Mouse (Mus musculus) MEL (cell line): ENCODE data around the gene Ganab. TPM values are rescaled to one million over a fixed set of nuclear protein-coding genes. Genes with fewer than 3 reads are reported as not detected.
"Not testable (repeated sequence)": the region's sequence is repeated elsewhere in the genome, so short reads cannot be mapped to it uniquely, and the experiment has no call there.

ENCODE experiments used
- DNase-seq: peaks from one replicate; pipeline ENCODE4 v3.0.0; 2011; ENCODE audit warnings: low read depth, low spot score
- H3K27ac ChIP-seq: 2 replicates; pipeline ENCODE4 v1.5.1; 2012; ENCODE audit warnings: low read depth, mild to moderate bottlenecking, control low read depth, low read length, moderate library complexity; ENCODE audit not compliant: control insufficient read depth
- H3K27me3 ChIP-seq, 2 experiments: fragments of 150-350 bp in 1 of 2; sonication (generic) in 1 of 2; 2 replicates each; pipeline ENCODE4 v1.6.1; 2012; ENCODE audit warnings: low read length in 2 of 2, mild to moderate bottlenecking in 2 of 2, improper control_type of control experiment in 1 of 2, moderate library complexity in 1 of 2; ENCODE audit not compliant: insufficient read depth in 2 of 2, control insufficient read depth in 1 of 2
- H3K36me3 ChIP-seq, 2 experiments: 2 replicates each; pipeline ENCODE4 v1.6.1; 2012 to 2014; ENCODE audit warnings: low read length in 2 of 2, improper control_type of control experiment in 1 of 2, inconsistent platforms in 1 of 2, mild to moderate bottlenecking in 1 of 2; ENCODE audit not compliant: insufficient read depth in 2 of 2, control insufficient read depth in 1 of 2
- H3K4me1 ChIP-seq, 2 experiments: fragments of 150-350 bp in 1 of 2; sonication (generic) in 1 of 2; 2 replicates each; pipeline ENCODE4 v1.6.1; 2012; ENCODE audit warnings: low read length in 2 of 2, improper control_type of control experiment in 1 of 2, mild to moderate bottlenecking in 1 of 2; ENCODE audit not compliant: insufficient read depth in 2 of 2, control insufficient read depth in 1 of 2
- H3K4me3 ChIP-seq, 2 experiments: fragments of 150-350 bp in 1 of 2; sonication (generic) in 1 of 2; 2 replicates each; pipeline ENCODE4 v1.5.1; 2012; ENCODE audit warnings: low read depth in 2 of 2, low read length in 2 of 2, mild to moderate bottlenecking in 2 of 2, moderate library complexity in 2 of 2, control low read depth in 1 of 2, improper control_type of control experiment in 1 of 2; ENCODE audit not compliant: control insufficient read depth in 1 of 2, insufficient read depth in 1 of 2
- H3K79me2 ChIP-seq: 2 replicates; pipeline ENCODE4 v1.6.1; 2012; ENCODE audit warnings: mild to moderate bottlenecking, low read length, moderate library complexity; ENCODE audit not compliant: control insufficient read depth, poor library complexity, insufficient read depth
- H3K9ac ChIP-seq: 2 replicates; pipeline ENCODE4 v1.6.1; 2012; ENCODE audit warnings: low read depth, mild to moderate bottlenecking, control low read depth, low read length, moderate library complexity; ENCODE audit not compliant: control insufficient read depth, poor library complexity, severe bottlenecking
- H3K9me3 ChIP-seq: fragments of 150-350 bp; sonication (generic); replicated peaks from 2 replicates; pipeline ENCODE4 v1.6.1; 2012; ENCODE audit warnings: mild to moderate bottlenecking, low read length, improper control_type of control experiment, moderate library complexity; ENCODE audit not compliant: insufficient read depth
- ELF1 ChIP-seq: IDR thresholded peaks from 2 replicates; pipeline ENCODE4 v1.6.1; 2014; ENCODE audit warnings: low read depth, mild to moderate bottlenecking, inconsistent platforms, low read length, improper control_type of control experiment, moderate library complexity
- GATA1 ChIP-seq: IDR thresholded peaks from 2 replicates; pipeline ENCODE4 v1.6.1; 2011; ENCODE audit warnings: low read depth, low read length, improper control_type of control experiment
- MAX ChIP-seq: IDR thresholded peaks from 2 replicates; pipeline ENCODE4 v1.6.1; 2011; ENCODE audit warnings: low read length, improper control_type of control experiment
- MEF2A ChIP-seq: IDR thresholded peaks from 2 replicates; pipeline ENCODE4 v1.6.1; 2014; ENCODE audit warnings: low read depth, mild to moderate bottlenecking, inconsistent platforms, low read length, improper control_type of control experiment; ENCODE audit not compliant: poor library complexity, insufficient replicate concordance, severe bottlenecking; ENCODE audit errors: extremely low read depth
- MXI1 ChIP-seq: IDR thresholded peaks from 2 replicates; pipeline ENCODE4 v1.6.1; 2011; ENCODE audit warnings: mild to moderate bottlenecking, low read depth, low read length, improper control_type of control experiment
- NRF1 ChIP-seq: IDR thresholded peaks from 2 replicates; pipeline ENCODE4 v1.6.1; 2014; ENCODE audit warnings: low read depth, mild to moderate bottlenecking, inconsistent platforms, low read length, improper control_type of control experiment, moderate library complexity; ENCODE audit not compliant: poor library complexity, insufficient read depth, severe bottlenecking
- POLR2A ChIP-seq, 2 experiments: IDR thresholded peaks; 2 replicates each; pipeline ENCODE4 v1.6.1; 2011 to 2012; ENCODE audit warnings: low read length in 2 of 2, mild to moderate bottlenecking in 2 of 2, control low read depth in 1 of 2, improper control_type of control experiment in 1 of 2, low read depth in 1 of 2, moderate library complexity in 1 of 2; ENCODE audit not compliant: control insufficient read depth in 1 of 2, insufficient read depth in 1 of 2, poor library complexity in 1 of 2
- RAD21 ChIP-seq: IDR thresholded peaks from 2 replicates; pipeline ENCODE4 v1.6.1; 2011; ENCODE audit warnings: mild to moderate bottlenecking, low read depth, low read length, improper control_type of control experiment
- TBP ChIP-seq: IDR thresholded peaks from 2 replicates; pipeline ENCODE4 v1.8.0; 2011; ENCODE audit warnings: low read depth, low read length, improper control_type of control experiment
- UBTF ChIP-seq: IDR thresholded peaks from 2 replicates; pipeline ENCODE4 v1.6.1; 2012; ENCODE audit warnings: low read depth, mild to moderate bottlenecking, inconsistent platforms, low read length, improper control_type of control experiment, moderate library complexity, borderline replicate concordance; ENCODE audit not compliant: insufficient read depth
- ZMIZ1 ChIP-seq: IDR thresholded peaks from 2 replicates; pipeline ENCODE4 v1.6.1; 2012; ENCODE audit warnings: low read depth, mild to moderate bottlenecking, inconsistent platforms, low read length, improper control_type of control experiment, moderate library complexity
- polyA plus RNA-seq, 2 experiments: library from polyadenylated mRNA; stranded (reverse) in 1 of 2; unstranded in 1 of 2; fragments of >175 nt in 1 of 2; fragments of >200 nt in 1 of 2; gene quantifications; 2 replicates each; pipeline versions ENCODE4 v1.2.1 to v1.2.4; 2012; ENCODE audit warnings: low replicate concordance in 2 of 2, low read depth in 1 of 2; ENCODE audit not compliant: insufficient read length in 2 of 2, insufficient read depth in 1 of 2, missing spikeins in 1 of 2
- total RNA-seq: library from RNA; depleted of rRNA; stranded (reverse); fragments of 300-350 nt; gene quantifications from 2 replicates; pipeline ENCODE4 v1.2.3, GENCODE M21; 2012

Gene Ganab
- total and polyA plus RNA-seq, 3 experiments = 122 to 123 TPM; not detected in 1

DNA sequence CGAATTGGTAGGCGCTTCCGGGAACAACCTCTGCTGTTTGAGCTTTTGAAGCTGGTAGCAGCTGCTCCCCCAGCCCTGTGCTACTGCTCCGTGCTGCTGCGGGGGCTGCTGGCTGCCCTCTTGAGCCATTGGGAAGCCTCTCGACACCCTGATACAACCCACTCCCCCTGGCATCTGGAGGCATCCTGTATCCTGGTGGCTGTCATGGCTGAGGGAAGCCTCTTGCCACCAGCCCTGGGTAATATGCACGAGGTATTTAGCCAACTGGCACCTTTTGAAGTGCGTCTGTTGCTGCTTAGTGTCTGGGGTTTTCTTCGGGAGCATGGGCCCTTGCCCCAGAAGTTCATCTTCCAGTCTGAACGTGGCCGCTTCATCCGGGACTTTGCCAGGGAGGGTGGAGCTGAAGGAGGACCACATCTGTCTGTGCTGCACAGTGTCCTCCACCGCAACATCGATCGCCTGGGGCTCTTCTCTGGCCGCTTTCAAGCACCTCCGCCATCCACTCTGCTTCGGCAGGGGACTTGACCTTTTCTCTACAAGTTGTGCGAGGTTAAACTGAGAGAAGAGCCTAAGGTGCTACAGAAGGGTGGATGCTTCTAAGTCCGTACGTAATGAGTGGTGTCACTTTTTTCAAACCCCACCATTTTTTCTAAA, 533 bp upstream of the Ganab start:
- Histone ChIP-seq H3K4me1 (peaks cover 5 to 21% of the 10 kb centered on the region in 2 experiments; a peak in 3 of 4 replicates), H3K79me2 (peaks cover 51% of the 10 kb centered on the region), H3K27ac (peak overlapping the region; percentile 96), H3K36me3 (peaks cover 0 to 32% of the 10 kb centered on the region in 2 experiments; a peak in 2 of 4 replicates), H3K4me3 (peak overlapping the region; percentile 14 to 48), H3K9ac (peak overlapping the region; percentile 81)
- not testable (repeated sequence) for H3K27me3 ChIP-seq, H3K9me3 ChIP-seq
- DNase-seq = peak; percentile 76
- TF ChIP-seq MAX (peak; percentile 16; the same call in 1 of the 2 replicates), POLR2A (IDR thresholded peaks at IDR 0.05; ENCODE audit: control insufficient read depth in 1 of 2, insufficient read depth in 1 of 2, low read depth in 1 of 2, low read length in 2 of 2, poor library complexity in 1 of 2) (0 out of 4 replicates have a peak, but pooled peaks of 1 of the 2 experiments have one; percentile 34), ELF1 (0 out of 2 replicates have a peak, but pooled peaks have one; percentile 38), UBTF (0 out of 2 replicates have a peak, but pooled peaks have one; percentile 44)

DNA sequence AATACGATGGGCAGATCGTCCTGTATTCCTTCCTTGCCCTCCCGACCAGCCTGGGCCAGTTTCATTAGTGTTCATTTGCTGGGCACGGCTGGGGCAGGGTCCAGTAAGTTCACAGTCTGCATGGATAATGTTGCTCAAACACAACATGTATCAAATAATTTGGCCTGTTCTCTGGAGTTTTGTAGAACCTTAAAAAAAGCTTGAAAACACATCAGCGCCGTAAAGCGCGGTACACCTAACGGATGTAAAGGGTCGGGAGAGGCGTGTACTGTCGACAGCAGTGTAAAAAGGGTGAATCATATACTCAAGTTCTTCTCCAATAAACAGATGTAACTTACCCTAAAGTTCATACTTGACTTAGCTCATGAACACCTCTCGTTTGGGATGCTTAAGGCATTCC, 705 bp downstream of the Ganab start:
- 0 out of 2 replicates have a peak, but pooled peaks have one; percentile 36 for TF ChIP-seq MXI1
- peak; percentile 42; the same call in 1 of the 2 replicates for TF ChIP-seq TBP
- 0 out of 2 replicates have a peak, but pooled peaks have one; percentile 27 for TF ChIP-seq MAX
- TF ChIP-seq ZMIZ1 = no peak
- Histone ChIP-seq H3K9ac (peak overlapping the region; percentile 96), H3K27me3 (no peaks in the 10 kb centered on the region), H3K4me1 (peaks cover 5 to 21% of the 10 kb centered on the region in 2 experiments; a peak in 3 of 4 replicates), H3K79me2 (peaks cover 44% of the 10 kb centered on the region), H3K4me3 (peak overlapping the region; percentile 75 to 79), H3K9me3 (no peaks in the 10 kb centered on the region), H3K36me3 (peaks cover 2 to 32% of the 10 kb centered on the region in 2 experiments; a peak in 3 of 4 replicates), H3K27ac (peak overlapping the region; percentile 92)
- DNase-seq = peak; percentile 75

DNA sequence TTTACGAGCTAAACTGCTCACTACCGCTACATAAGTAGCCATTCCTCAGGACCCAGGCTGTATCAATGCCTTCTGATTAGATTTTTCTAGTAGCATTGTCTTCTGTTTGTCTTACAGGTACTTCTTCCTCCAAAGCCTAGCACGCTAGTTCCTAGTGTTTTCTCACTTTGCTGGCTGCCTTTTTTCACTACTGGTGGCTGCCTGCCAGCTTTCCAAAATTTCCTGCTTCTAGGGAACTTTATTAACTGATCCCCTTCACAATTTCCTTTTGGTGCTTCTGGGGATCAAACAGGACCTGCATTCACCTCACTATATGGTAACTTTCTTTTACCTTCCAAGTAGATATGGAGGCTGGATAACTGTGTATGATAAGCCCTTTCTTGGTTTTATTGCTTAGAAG, 1.2 kb downstream of the Ganab start:
- TF ChIP-seq MEF2A (no peak), GATA1 (0 out of 2 replicates have a peak, but pooled peaks have one; percentile 27), MXI1 (0 out of 2 replicates have a peak, but pooled peaks have one; percentile 19), RAD21 (no peak), NRF1 (no peak)
- Histone ChIP-seq H3K79me2 (peaks cover 39% of the 10 kb centered on the region), H3K27me3 (no peaks in the 10 kb centered on the region), H3K4me1 (peaks cover 4 to 21% of the 10 kb centered on the region in 2 experiments; a peak in 3 of 4 replicates), H3K9me3 (no peaks in the 10 kb centered on the region), H3K4me3 (peak overlapping the region; percentile 28 to 79), H3K27ac (peak overlapping the region; percentile 46), H3K36me3 (peaks cover 2 to 29% of the 10 kb centered on the region in 2 experiments; a peak in 3 of 4 replicates), H3K9ac (peak overlapping the region; percentile 96)
- peak; percentile 57 for DNase-seq
